In genomic region chr3:89794616-89795015, GRCm38 (mm10) we compare ENCODE assay signal across 2 mouse cellular contexts.
A peak's percentile ranks its signal among the peaks of the same experiment; 100 is the strongest.
TF ChIP-seq lines count a peak whose summit lies in the region.

No protein-coding gene starts in this region.

TF ChIP-seq in CH12.LX, 34 proteins besides CTCF, POLR2A, EP300 and RAD21:
- TF ChIP-seq MXI1 (IDR thresholded peaks at IDR 0.05; ENCODE audit: low read depth, low read length) (no peak), NRF1 (IDR thresholded peaks at IDR 0.05; ENCODE audit: low read depth, low read length) (no peak), KAT2A (IDR thresholded peaks at IDR 0.05; ENCODE audit: insufficient replicate concordance, low read length) (no peak), SMC3 (IDR thresholded peaks at IDR 0.05; ENCODE audit: low read depth, low read length) (peak; percentile 26), PAX5 (IDR thresholded peaks at IDR 0.05; ENCODE audit: low read length) (no peak)
TF ChIP-seq in CH12.LX: peak in this region for 1.

TF ChIP-seq in MEL, 35 proteins besides CTCF, POLR2A, EP300 and RAD21:
- TF ChIP-seq NELFE (IDR thresholded peaks at IDR 0.05; ENCODE audit: low read depth, low read length) (no peak), SMC3 (IDR thresholded peaks at IDR 0.05; ENCODE audit: low read depth, low read length) (peak; percentile 40)
